Mouse (Mus musculus) liver, embryonic 12.5 days (tissue): ENCODE data around the gene Mylk. TPM values are rescaled to one million over a fixed set of nuclear protein-coding genes. Genes with fewer than 3 reads are reported as not detected.
"Not testable (repeated sequence)": the region's sequence is repeated elsewhere in the genome, so short reads cannot be mapped to it uniquely, and the experiment has no call there.

Experiments
- ATAC-seq: fragments of 200-750 bp; cut with Nextera tagmentation; 2 replicates; pipeline ENCODE4 v1.8.0; 2017; ENCODE audit warnings: moderate number of reproducible peaks, mild to moderate bottlenecking, moderate library complexity
- H3K27ac ChIP-seq: fragments of 300-500 bp; sonication (generic); 2 replicates; pipeline ENCODE4 v1.5.1; 2016; ENCODE audit warnings: mild to moderate bottlenecking
- H3K27me3 ChIP-seq: fragments of 300-500 bp; sonication (generic); replicated peaks from 2 replicates; pipeline ENCODE4 v1.6.1; 2016; ENCODE audit warnings: mild to moderate bottlenecking, moderate library complexity
- H3K36me3 ChIP-seq: fragments of 300-500 bp; sonication (generic); 2 replicates; pipeline ENCODE4 v1.6.1; 2016; ENCODE audit warnings: mild to moderate bottlenecking, moderate library complexity
- H3K4me1 ChIP-seq: fragments of 300-500 bp; sonication (generic); 2 replicates; pipeline ENCODE4 v1.6.1; 2016
- H3K4me2 ChIP-seq: fragments of 300-500 bp; sonication (generic); 2 replicates; pipeline ENCODE4 v1.6.1; 2016; ENCODE audit warnings: mild to moderate bottlenecking, moderate library complexity
- H3K4me3 ChIP-seq: fragments of 300-500 bp; sonication (generic); 2 replicates; pipeline ENCODE4 v1.5.1; 2016; ENCODE audit warnings: mild to moderate bottlenecking, moderate library complexity
- H3K9ac ChIP-seq: fragments of 300-500 bp; sonication (generic); 2 replicates; pipeline ENCODE4 v1.6.1; 2016; ENCODE audit warnings: mild to moderate bottlenecking, moderate library complexity
- H3K9me3 ChIP-seq: fragments of 300-500 bp; sonication (generic); replicated peaks from 2 replicates; pipeline ENCODE4 v1.6.1; 2016; ENCODE audit warnings: mild to moderate bottlenecking, moderate library complexity
- WGBS: fragments of 180-500 bp; shearing (Covaris S2); methylation state at CpG from one replicate; pipeline ENCODE4 v1.1.7; 2016; ENCODE audit not compliant: insufficient replicate concordance; 5-methylcytosine and 5-hydroxymethylcytosine counted together
- polyA plus RNA-seq: library from polyadenylated mRNA; unstranded; fragments of >200 nt; fragmentation: Nextera tagmentation; extraction: Ambion mirVana; gene quantifications from 2 replicates; pipeline ENCODE4 v1.2.1, GENCODE M21; 2016

The Mylk gene
- polyA plus RNA-seq, 1 experiment from 2014 or later: 5.9 TPM

- no peak for ATAC-seq
- Histone ChIP-seq H3K9ac (no peak overlapping the region), H3K27ac (no peak overlapping the region), H3K9me3 (no peaks in the 10 kb centered on the region), H3K36me3 (no peaks in the 10 kb centered on the region), H3K4me1 (no peaks in the 10 kb centered on the region), H3K27me3 (no peaks in the 10 kb centered on the region), H3K4me2 (no peak overlapping the region), H3K4me3 (no peak overlapping the region)
- WGBS: 40% methylated on average over 4 of the region's 4 CpGs
Measured at GRCm38 (mm10) chr16:34772445-34773032, 27.5 kb downstream of the Mylk start.

GRCm38 (mm10) chr16:34782442-34782841, 37.4 kb downstream of the Mylk start:
- Histone ChIP-seq H3K27ac (no peak overlapping the region), H3K4me1 (no peaks in the 10 kb centered on the region), H3K27me3 (no peaks in the 10 kb centered on the region), H3K9me3 (no peaks in the 10 kb centered on the region), H3K36me3 (no peaks in the 10 kb centered on the region), H3K9ac (no peak overlapping the region), H3K4me2 (no peak overlapping the region), H3K4me3 (no peak overlapping the region)
- ATAC-seq: no peak
- WGBS: 31% methylated on average over 1 of the region's 1 CpGs

GRCm38 (mm10) chr16:34783536-34783935, 38.5 kb downstream of the Mylk start:
- Histone ChIP-seq H3K4me1 (no peaks in the 10 kb centered on the region), H3K27ac (no peak overlapping the region), H3K36me3 (no peaks in the 10 kb centered on the region), H3K9me3 (no peaks in the 10 kb centered on the region), H3K4me2 (no peak overlapping the region), H3K27me3 (no peaks in the 10 kb centered on the region), H3K9ac (no peak overlapping the region), H3K4me3 (no peak overlapping the region)
- WGBS: 62% methylated on average over 5 of the region's 5 CpGs
- no peak for ATAC-seq

GRCm38 (mm10) chr16:34784675-34785074, 39.7 kb downstream of the Mylk start:
- no peak overlapping the region for H3K4me3 ChIP-seq
- ATAC-seq: no peak
- H3K27me3 ChIP-seq: no peaks in the 10 kb centered on the region
- no peak overlapping the region for H3K4me2 ChIP-seq
- H3K27ac ChIP-seq: no peak overlapping the region
- H3K36me3 ChIP-seq: no peaks in the 10 kb centered on the region
- H3K9ac ChIP-seq: no peak overlapping the region
- 28% methylated on average over 4 of the region's 4 CpGs for WGBS
- H3K9me3 ChIP-seq: no peaks in the 10 kb centered on the region
- no peaks in the 10 kb centered on the region for H3K4me1 ChIP-seq

GRCm38 (mm10) chr16:34792555-34792954, 47.5 kb downstream of the Mylk start:
- WGBS: 35% methylated on average over 1 of the region's 1 CpGs
- Histone ChIP-seq H3K27me3 (no peaks in the 10 kb centered on the region), H3K4me2 (no peak overlapping the region), H3K9ac (no peak overlapping the region), H3K27ac (no peak overlapping the region), H3K4me3 (no peak overlapping the region), H3K4me1 (peaks cover 4% of the 10 kb centered on the region; the same call in 1 of the 2 replicates), H3K9me3 (no peaks in the 10 kb centered on the region), H3K36me3 (no peaks in the 10 kb centered on the region)
- no peak for ATAC-seq

GRCm38 (mm10) chr16:34793000-34793399, 48.0 kb downstream of the Mylk start:
- 71% methylated on average over 5 of the region's 5 CpGs for WGBS
- Histone ChIP-seq H3K4me1 (peaks cover 4% of the 10 kb centered on the region; the same call in 1 of the 2 replicates), H3K4me2 (no peak overlapping the region), H3K9ac (no peak overlapping the region), H3K9me3 (no peaks in the 10 kb centered on the region), H3K27ac (no peak overlapping the region), H3K36me3 (no peaks in the 10 kb centered on the region), H3K27me3 (no peaks in the 10 kb centered on the region), H3K4me3 (no peak overlapping the region)
- ATAC-seq: no peak

GRCm38 (mm10) chr16:34801222-34801621, 56.2 kb downstream of the Mylk start:
- no peak overlapping the region for H3K4me3 ChIP-seq
- no peak overlapping the region for H3K9ac ChIP-seq
- no peak overlapping the region for H3K27ac ChIP-seq
- H3K4me1 ChIP-seq: peaks cover 5% of the 10 kb centered on the region; the same call in 1 of the 2 replicates
- H3K36me3 ChIP-seq: no peaks in the 10 kb centered on the region
- H3K4me2 ChIP-seq: no peak overlapping the region
- no peaks in the 10 kb centered on the region for H3K9me3 ChIP-seq
- 75% methylated on average over 5 of the region's 5 CpGs for WGBS
- no peaks in the 10 kb centered on the region for H3K27me3 ChIP-seq
- ATAC-seq: no peak

- WGBS: 51% methylated on average over 11 of the region's 11 CpGs
- Histone ChIP-seq H3K4me3 (no peak overlapping the region), H3K9me3 (no peaks in the 10 kb centered on the region), H3K36me3 (no peaks in the 10 kb centered on the region), H3K4me1 (peaks cover 14% of the 10 kb centered on the region), H3K27me3 (no peaks in the 10 kb centered on the region), H3K9ac (no peak overlapping the region), H3K4me2 (no peak overlapping the region), H3K27ac (no peak overlapping the region)
- ATAC-seq: no peak
Measured at GRCm38 (mm10) chr16:34804286-34805010, 59.4 kb downstream of the Mylk start.

- ATAC-seq: peak; percentile 35; the same call in 1 of the 2 replicates
- Histone ChIP-seq H3K4me1 (peaks cover 14% of the 10 kb centered on the region), H3K36me3 (no peaks in the 10 kb centered on the region), H3K9ac (no peak overlapping the region), H3K27me3 (no peaks in the 10 kb centered on the region), H3K9me3 (no peaks in the 10 kb centered on the region), H3K4me3 (no peak overlapping the region), H3K4me2 (peak overlapping the region; percentile 25), H3K27ac (no peak overlapping the region)
- 51% methylated on average over 16 of the region's 16 CpGs for WGBS
Measured at GRCm38 (mm10) chr16:34806883-34807767, 62.1 kb downstream of the Mylk start.

GRCm38 (mm10) chr16:34807768-34808275, 62.8 kb downstream of the Mylk start:
- H3K27me3 ChIP-seq: no peaks in the 10 kb centered on the region
- H3K36me3 ChIP-seq: no peaks in the 10 kb centered on the region
- no peak overlapping the region for H3K9ac ChIP-seq
- H3K4me1 ChIP-seq: peaks cover 14% of the 10 kb centered on the region
- H3K4me3 ChIP-seq: no peak overlapping the region
- peak overlapping the region; percentile 25; the same call in 1 of the 2 replicates for H3K4me2 ChIP-seq
- no peak overlapping the region for H3K27ac ChIP-seq
- H3K9me3 ChIP-seq: no peaks in the 10 kb centered on the region
- 43% methylated on average over 11 of the region's 11 CpGs for WGBS
- ATAC-seq: no peak

GRCm38 (mm10) chr16:34812165-34812564, 67.2 kb downstream of the Mylk start:
- no peaks in the 10 kb centered on the region for H3K9me3 ChIP-seq
- H3K4me2 ChIP-seq: no peak overlapping the region
- H3K27me3 ChIP-seq: no peaks in the 10 kb centered on the region
- 40% methylated on average over 2 of the region's 2 CpGs for WGBS
- no peak for ATAC-seq
- H3K4me1 ChIP-seq: peaks cover 4% of the 10 kb centered on the region; the same call in 1 of the 2 replicates
- no peak overlapping the region for H3K27ac ChIP-seq
- no peaks in the 10 kb centered on the region for H3K36me3 ChIP-seq
- H3K9ac ChIP-seq: no peak overlapping the region
- H3K4me3 ChIP-seq: no peak overlapping the region

GRCm38 (mm10) chr16:34813161-34813560, 68.2 kb downstream of the Mylk start:
- H3K4me3 ChIP-seq, H3K27me3 ChIP-seq, H3K9me3 ChIP-seq, ATAC-seq, H3K4me1 ChIP-seq, H3K4me2 ChIP-seq, H3K27ac ChIP-seq, H3K9ac ChIP-seq, H3K36me3 ChIP-seq: not testable (repeated sequence)
